Mouse (Mus musculus): Measurements from ENCODE around the gene Slc11a1.

DNA sequence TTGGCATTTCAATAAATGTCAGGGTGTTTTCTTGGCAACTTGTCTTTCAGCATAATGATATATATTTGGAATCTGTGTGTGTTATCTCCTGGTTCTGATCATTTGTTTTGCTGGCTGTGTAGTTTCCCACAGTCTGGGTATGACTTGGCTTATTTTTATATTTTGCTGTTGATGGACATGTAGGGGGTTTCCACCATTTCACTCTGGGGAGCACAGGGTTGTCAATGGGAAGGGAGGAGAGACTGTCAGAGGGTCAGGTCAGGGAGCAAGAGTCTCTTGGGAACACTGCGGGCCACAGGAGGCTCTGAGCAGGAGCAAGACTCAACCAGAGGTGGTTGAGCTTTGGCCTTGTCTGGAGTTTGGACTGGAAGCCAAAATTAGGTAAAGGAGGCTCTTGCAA, 32.7 kb upstream of the Slc11a1 start:
- TF ChIP-seq CTCF (IDR thresholded peaks at IDR 0.05; ENCODE audit: insufficient read depth, low read depth, low read length) (no peak), POLR2A (IDR thresholded peaks at IDR 0.05; ENCODE audit: insufficient read depth, low read depth, low read length) (no peak)
